ENCODE assay signal across 8 mouse cellular contexts in the genomic region with DNA sequence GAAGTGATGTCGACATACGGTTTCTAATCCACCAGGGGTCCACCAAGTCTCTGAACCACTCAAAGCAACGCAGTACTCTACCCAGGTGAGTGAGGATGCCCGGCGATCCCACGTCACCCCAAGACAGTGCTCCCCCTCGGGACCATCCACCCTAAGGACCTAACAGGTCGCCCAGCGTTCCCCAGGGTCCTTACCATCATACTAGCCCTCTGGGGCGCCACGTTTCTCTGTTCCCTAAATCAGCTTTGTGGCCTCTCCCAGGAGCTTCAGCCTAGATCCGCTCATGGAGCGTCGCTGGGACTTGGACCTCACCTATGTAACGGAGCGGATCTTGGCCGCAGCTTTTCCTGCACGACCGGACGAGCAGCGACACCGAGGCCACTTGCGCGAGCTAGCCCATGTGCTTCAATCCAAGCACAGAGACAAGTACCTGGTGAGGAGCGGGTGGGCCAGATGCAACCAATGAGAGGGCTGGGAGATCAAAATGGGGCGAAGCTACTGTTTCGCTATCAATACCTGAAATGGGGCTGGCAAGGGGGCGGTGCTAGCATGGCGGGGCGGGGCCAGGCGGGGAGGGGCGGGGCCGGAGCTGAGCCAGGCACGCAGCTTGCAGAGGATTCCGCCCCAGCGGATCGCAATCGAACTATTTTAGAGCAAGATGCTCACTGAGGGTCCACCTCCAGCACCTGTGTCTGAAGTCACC. TPM values are rescaled to one million over a fixed set of nuclear protein-coding genes. Genes with fewer than 3 reads are reported as not detected.
A peak's percentile ranks its signal among the peaks of the same experiment; 100 is the strongest.
DNase-seq lines count a peak whose midpoint lies in the region; ATAC-seq lines count a peak whose summit lies in the region.

No protein-coding gene starts in this region.

- DNase-seq in lung, adult 18-20 months = peak; percentile 64 to 68
- no peak for DNase-seq in lung, postnatal 10 days
- peak; percentile 55 for DNase-seq in brain, adult 2 months (ENCODE audit: low read depth, low spot score)
- DNase-seq in heart, embryonic 10.5 days (ENCODE audit: low spot score) = no peak
- no peak for DNase-seq in testis, postnatal 14 days (ENCODE audit: low spot score)
- DNase-seq in adipocyte (ENCODE audit: low spot score) = no peak

- H3K27ac ChIP-seq in heart, embryonic 10.5 days = 0 out of 2 replicates have a peak overlapping the region, but pooled peaks have one; percentile 10
- H3K27ac ChIP-seq in limb, embryonic 13.5 days = peak overlapping the region; percentile 83; the same call in 1 of the 2 replicates
- H3K27ac ChIP-seq in neural tube, embryonic 14.5 days (ENCODE audit: low read depth, low read length) = no peak overlapping the region

- H3K4me3 ChIP-seq in heart, embryonic 10.5 days = peak overlapping the region; percentile 52
- peak overlapping the region; percentile 46 for H3K4me3 ChIP-seq in limb, embryonic 13.5 days
- H3K4me3 ChIP-seq in neural tube, embryonic 14.5 days (ENCODE audit: low read depth, low read length) = peak overlapping the region; percentile 24

- ATAC-seq in limb, embryonic 13.5 days (ENCODE audit: low FRiP score, low read depth) = no peak
- ATAC-seq in neural tube, embryonic 14.5 days (ENCODE audit: low read depth) = 0 out of 2 replicates have a peak, but pooled peaks have one; percentile 12

- peak overlapping the region; percentile 46 for H3K9ac ChIP-seq in limb, embryonic 13.5 days
- peak overlapping the region; percentile 12; the same call in 1 of the 2 replicates for H3K9ac ChIP-seq in neural tube, embryonic 14.5 days (replicated peaks; ENCODE audit: low read depth, low read length)

- H3K27me3 ChIP-seq in heart, embryonic 10.5 days (ENCODE audit: insufficient read depth, poor library complexity, severe bottlenecking) = peaks cover 25% of the 10 kb centered on the region
- H3K27me3 ChIP-seq in limb, embryonic 13.5 days = peaks cover 9% of the 10 kb centered on the region; the same call in 1 of the 2 replicates
- peaks cover 18% of the 10 kb centered on the region for H3K27me3 ChIP-seq in neural tube, embryonic 14.5 days (ENCODE audit: control insufficient read depth, insufficient read depth, low read length)

- 14% methylated on average over 38 of the region's 38 CpGs for WGBS in heart, embryonic 10.5 days
- WGBS in limb, embryonic 13.5 days = 8% methylated on average over 38 of the region's 38 CpGs
- 6% methylated on average over 38 of the region's 38 CpGs for WGBS in neural tube, embryonic 14.5 days

- peaks cover 46% of the 10 kb centered on the region for H3K36me3 ChIP-seq in heart, embryonic 10.5 days
- peaks cover 55% of the 10 kb centered on the region for H3K36me3 ChIP-seq in limb, embryonic 13.5 days
- no peaks in the 10 kb centered on the region for H3K36me3 ChIP-seq in neural tube, embryonic 14.5 days (ENCODE audit: control insufficient read depth, insufficient read depth, low read length)

- H3K4me1 ChIP-seq in heart, embryonic 10.5 days = peaks cover 94% of the 10 kb centered on the region
- H3K4me1 ChIP-seq in limb, embryonic 13.5 days = peaks cover 74% of the 10 kb centered on the region
- no peaks in the 10 kb centered on the region; the same call in 1 of the 2 replicates for H3K4me1 ChIP-seq in neural tube, embryonic 14.5 days (ENCODE audit: control insufficient read depth, insufficient read depth, low read length)

- H3K4me2 ChIP-seq in limb, embryonic 13.5 days (replicated peaks) = peak overlapping the region; percentile 83
- H3K4me2 ChIP-seq in neural tube, embryonic 14.5 days (ENCODE audit: low read depth, low read length) = peak overlapping the region; percentile 41

- no peaks in the 10 kb centered on the region for H3K9me3 ChIP-seq in heart, embryonic 10.5 days
- no peaks in the 10 kb centered on the region for H3K9me3 ChIP-seq in limb, embryonic 13.5 days
- no peaks in the 10 kb centered on the region for H3K9me3 ChIP-seq in neural tube, embryonic 14.5 days (ENCODE audit: control insufficient read depth, low read length)

RNA-seq across cellular contexts. Expression of a gene that starts 6.7 kb away (rescaled TPM):
- polyA plus RNA-seq in heart, embryonic 10.5 days (2016; fragmentation: Nextera tagmentation; extraction: Ambion mirVana) = 19.8 and 19.9 TPM in 2 replicates
- 39.8 and 45.3 TPM in 2 replicates for polyA plus RNA-seq in limb, embryonic 13.5 days (2015; fragmentation: Nextera tagmentation; extraction: Ambion mirVana)
- polyA plus RNA-seq in neural tube, embryonic 14.5 days (2014; fragmentation: Nextera tagmentation; extraction: Ambion mirVana) = 4.3 and 9.5 TPM in 2 replicates

RNA-seq across cellular contexts. Expression of a gene that starts 29.1 kb away (rescaled TPM):
- 19.0 and 19.4 TPM in 2 replicates for polyA plus RNA-seq in heart, embryonic 10.5 days (2016; fragmentation: Nextera tagmentation; extraction: Ambion mirVana)
- polyA plus RNA-seq in limb, embryonic 13.5 days (2015; fragmentation: Nextera tagmentation; extraction: Ambion mirVana) = 22.9 and 23.2 TPM in 2 replicates
- polyA plus RNA-seq in neural tube, embryonic 14.5 days (2014; fragmentation: Nextera tagmentation; extraction: Ambion mirVana) = 59.6 and 61.8 TPM in 2 replicates

RNA-seq across cellular contexts. Expression of a gene that starts 33.3 kb away (rescaled TPM):
- 85.5 and 99.6 TPM in 2 replicates for polyA plus RNA-seq in heart, embryonic 10.5 days (2016; fragmentation: Nextera tagmentation; extraction: Ambion mirVana)
- 118 and 120 TPM in 2 replicates for polyA plus RNA-seq in limb, embryonic 13.5 days (2015; fragmentation: Nextera tagmentation; extraction: Ambion mirVana)
- polyA plus RNA-seq in neural tube, embryonic 14.5 days (2014; fragmentation: Nextera tagmentation; extraction: Ambion mirVana) = 77.6 and 96.9 TPM in 2 replicates

RNA-seq across cellular contexts. Expression of a gene that starts 37.3 kb away (rescaled TPM):
- 0.64 and 0.67 TPM in 2 replicates for polyA plus RNA-seq in heart, embryonic 10.5 days (2016; fragmentation: Nextera tagmentation; extraction: Ambion mirVana)
- polyA plus RNA-seq in limb, embryonic 13.5 days (2015; fragmentation: Nextera tagmentation; extraction: Ambion mirVana) = 3.9 and 4.4 TPM in 2 replicates
- polyA plus RNA-seq in neural tube, embryonic 14.5 days (2014; fragmentation: Nextera tagmentation; extraction: Ambion mirVana) = 0.74 and 1.7 TPM in 2 replicates

RNA-seq across cellular contexts. Expression of a gene that starts 43.4 kb away (rescaled TPM):
- 2.0 and 7.9 TPM in 2 replicates for polyA plus RNA-seq in heart, embryonic 10.5 days (2016; fragmentation: Nextera tagmentation; extraction: Ambion mirVana)
- 0.20 and 0.27 TPM in 2 replicates for polyA plus RNA-seq in limb, embryonic 13.5 days (2015; fragmentation: Nextera tagmentation; extraction: Ambion mirVana)
- polyA plus RNA-seq in neural tube, embryonic 14.5 days (2014; fragmentation: Nextera tagmentation; extraction: Ambion mirVana) = not detected in 2 replicates

Comparison
In these comparisons a context has a peak if more than half of its experiments do, and no peak if none do; other contexts are left out.
1. DNase-seq: peak in lung, adult 18-20 months (2 of 2) and brain, adult 2 months (single experiment); none in lung, postnatal 10 days (single experiment), heart, embryonic 10.5 days (single experiment), testis, postnatal 14 days (single experiment) and adipocyte (single experiment).
2. Peak in every context shown above with its lines, with median percentiles within 50 percentile points of each other: H3K4me3 ChIP-seq.